Mouse (Mus musculus): ENCODE data around the gene Atp5f1. TPM values are rescaled to one million over a fixed set of nuclear protein-coding genes. Genes with fewer than 3 reads are reported as not detected.

Atp5f1 gene
- polyA plus RNA-seq, 1 experiment: 56.9 TPM

GRCm38 (mm10) chr3:105910519-105911190, 49.2 kb downstream of the Atp5f1 start:
- no peak for TF ChIP-seq CTCF (IDR thresholded peaks at IDR 0.05; ENCODE audit: extremely low read depth, insufficient read depth, insufficient read length, insufficient replicate concordance)
- TF ChIP-seq POLR2A (IDR thresholded peaks at IDR 0.05; ENCODE audit: low read depth, low read length): no peak
- DNase-seq (ENCODE audit: low read depth in 1 of 2, low spot score in 2 of 2): peak in 1 of 2 experiments; percentile 56
- no peaks in the 10 kb centered on the region for H3K36me3 ChIP-seq (ENCODE audit: control insufficient read depth, insufficient read depth, low read length)

GRCm38 (mm10) chr3:105908976-105909375, 50.9 kb downstream of the Atp5f1 start:
- Histone ChIP-seq H3K4me1 (ENCODE audit: control insufficient read depth, insufficient read depth, insufficient read length) (peaks cover 11% of the 10 kb centered on the region), H3K27me3 (ENCODE audit: control insufficient read depth, insufficient read depth, low read length) (no peaks in the 10 kb centered on the region), H3K27ac (ENCODE audit: insufficient read depth, low read length) (no peak overlapping the region), H3K36me3 (ENCODE audit: control insufficient read depth, insufficient read depth, low read length) (no peaks in the 10 kb centered on the region), H3K4me3 (ENCODE audit: extremely low read depth, insufficient read depth, insufficient read length) (no peak overlapping the region)
- no peak for DNase-seq (ENCODE audit: low read depth in 1 of 2, low spot score in 2 of 2)
- 77% methylated on average over 4 of the region's 4 CpGs for WGBS
- TF ChIP-seq POLR2A (IDR thresholded peaks at IDR 0.05; ENCODE audit: low read depth, low read length): no peak
- no peak for TF ChIP-seq CTCF (IDR thresholded peaks at IDR 0.05; ENCODE audit: extremely low read depth, insufficient read depth, insufficient read length, insufficient replicate concordance)

More at GRCm38 (mm10) chr3:105910519-105911190, 49.2 kb downstream of the Atp5f1 start:
- Histone ChIP-seq H3K27me3 (ENCODE audit: control insufficient read depth, insufficient read depth, low read length) (no peaks in the 10 kb centered on the region), H3K27ac (ENCODE audit: insufficient read depth, low read length) (peak overlapping the region; percentile 71), H3K4me1 (ENCODE audit: control insufficient read depth, insufficient read depth, insufficient read length) (peaks cover 11% of the 10 kb centered on the region), H3K4me3 (ENCODE audit: extremely low read depth, insufficient read depth, insufficient read length) (peak overlapping the region; percentile 19; the same call in 1 of the 2 replicates)
- WGBS: 12% methylated on average over 11 of the region's 11 CpGs

- no peak overlapping the region for H3K27ac ChIP-seq (ENCODE audit: insufficient read depth, low read length)
- no peak overlapping the region for H3K4me3 ChIP-seq (ENCODE audit: extremely low read depth, insufficient read depth, insufficient read length)
- WGBS: 81% methylated on average over 9 of the region's 9 CpGs
- peaks cover 11% of the 10 kb centered on the region for H3K4me1 ChIP-seq (ENCODE audit: control insufficient read depth, insufficient read depth, insufficient read length)
- DNase-seq (ENCODE audit: low read depth in 1 of 2, low spot score in 2 of 2): no peak
- H3K27me3 ChIP-seq (ENCODE audit: control insufficient read depth, insufficient read depth, low read length): no peaks in the 10 kb centered on the region
- TF ChIP-seq POLR2A (IDR thresholded peaks at IDR 0.05; ENCODE audit: low read depth, low read length) (no peak), CTCF (IDR thresholded peaks at IDR 0.05; ENCODE audit: extremely low read depth, insufficient read depth, insufficient read length, insufficient replicate concordance) (no peak)
- no peaks in the 10 kb centered on the region for H3K36me3 ChIP-seq (ENCODE audit: control insufficient read depth, insufficient read depth, low read length)
Observed at GRCm38 (mm10) chr3:105907956-105908655, 51.8 kb downstream of the Atp5f1 start.

GRCm38 (mm10) chr3:105904721-105905120, 55.2 kb downstream of the Atp5f1 start:
- no peak overlapping the region for H3K27ac ChIP-seq (ENCODE audit: insufficient read depth, low read length)
- no peak for DNase-seq (ENCODE audit: low read depth in 1 of 2, low spot score in 2 of 2)
- no peak overlapping the region for H3K4me3 ChIP-seq (ENCODE audit: extremely low read depth, insufficient read depth, insufficient read length)
- no peaks in the 10 kb centered on the region for H3K27me3 ChIP-seq (ENCODE audit: control insufficient read depth, insufficient read depth, low read length)
- peaks cover 5% of the 10 kb centered on the region; the same call in 1 of the 2 replicates for H3K4me1 ChIP-seq (ENCODE audit: control insufficient read depth, insufficient read depth, insufficient read length)
- 96% methylated on average over 9 of the region's 9 CpGs for WGBS
- TF ChIP-seq CTCF (IDR thresholded peaks at IDR 0.05; ENCODE audit: extremely low read depth, insufficient read depth, insufficient read length, insufficient replicate concordance) (no peak), POLR2A (IDR thresholded peaks at IDR 0.05; ENCODE audit: low read depth, low read length) (no peak)
- H3K36me3 ChIP-seq (ENCODE audit: control insufficient read depth, insufficient read depth, low read length): no peaks in the 10 kb centered on the region

GRCm38 (mm10) chr3:105904213-105904612, 55.7 kb downstream of the Atp5f1 start:
- no peaks in the 10 kb centered on the region for H3K36me3 ChIP-seq (ENCODE audit: control insufficient read depth, insufficient read depth, low read length)
- TF ChIP-seq POLR2A (IDR thresholded peaks at IDR 0.05; ENCODE audit: low read depth, low read length) (no peak), CTCF (IDR thresholded peaks at IDR 0.05; ENCODE audit: extremely low read depth, insufficient read depth, insufficient read length, insufficient replicate concordance) (no peak)
- H3K27me3 ChIP-seq (ENCODE audit: control insufficient read depth, insufficient read depth, low read length): no peaks in the 10 kb centered on the region
- H3K4me1 ChIP-seq (ENCODE audit: control insufficient read depth, insufficient read depth, insufficient read length): peaks cover 5% of the 10 kb centered on the region; the same call in 1 of the 2 replicates
- no peak for DNase-seq (ENCODE audit: low read depth in 1 of 2, low spot score in 2 of 2)
- WGBS: 30% methylated on average over 4 of the region's 4 CpGs
- H3K4me3 ChIP-seq (ENCODE audit: extremely low read depth, insufficient read depth, insufficient read length): no peak overlapping the region
- H3K27ac ChIP-seq (ENCODE audit: insufficient read depth, low read length): no peak overlapping the region

GRCm38 (mm10) chr3:105901468-105901867, 58.4 kb downstream of the Atp5f1 start:
- Histone ChIP-seq H3K4me1 (ENCODE audit: control insufficient read depth, insufficient read depth, insufficient read length) (peaks cover 5% of the 10 kb centered on the region; the same call in 1 of the 2 replicates), H3K27ac (ENCODE audit: insufficient read depth, low read length) (no peak overlapping the region)
- WGBS: 83% methylated on average over 4 of the region's 4 CpGs

More at GRCm38 (mm10) chr3:105901468-105901867, 58.4 kb downstream of the Atp5f1 start:
- Histone ChIP-seq H3K36me3 (ENCODE audit: control insufficient read depth, insufficient read depth, low read length) (no peaks in the 10 kb centered on the region), H3K27me3 (ENCODE audit: control insufficient read depth, insufficient read depth, low read length) (no peaks in the 10 kb centered on the region), H3K4me3 (ENCODE audit: extremely low read depth, insufficient read depth, insufficient read length) (no peak overlapping the region)
- no peak for DNase-seq (ENCODE audit: low read depth in 1 of 2, low spot score in 2 of 2)
- no peak for TF ChIP-seq CTCF (IDR thresholded peaks at IDR 0.05; ENCODE audit: extremely low read depth, insufficient read depth, insufficient read length, insufficient replicate concordance)
- TF ChIP-seq POLR2A (IDR thresholded peaks at IDR 0.05; ENCODE audit: low read depth, low read length): no peak

Data from spleen, adult 2 months (tissue).